Mouse (Mus musculus) adrenal gland, adult (tissue): ENCODE data around the gene Furin.
A peak's percentile ranks its signal among the peaks of the same experiment; 100 is the strongest.

Experiments
- DNase-seq, 2 experiments: peaks; one replicate each; pipeline ENCODE4 v3.0.0; 2022 to 2023; ENCODE audit warnings: low spot score in 1 of 2; ENCODE audit not compliant: inconsistent age in 2 of 2

The Furin gene

DNA sequence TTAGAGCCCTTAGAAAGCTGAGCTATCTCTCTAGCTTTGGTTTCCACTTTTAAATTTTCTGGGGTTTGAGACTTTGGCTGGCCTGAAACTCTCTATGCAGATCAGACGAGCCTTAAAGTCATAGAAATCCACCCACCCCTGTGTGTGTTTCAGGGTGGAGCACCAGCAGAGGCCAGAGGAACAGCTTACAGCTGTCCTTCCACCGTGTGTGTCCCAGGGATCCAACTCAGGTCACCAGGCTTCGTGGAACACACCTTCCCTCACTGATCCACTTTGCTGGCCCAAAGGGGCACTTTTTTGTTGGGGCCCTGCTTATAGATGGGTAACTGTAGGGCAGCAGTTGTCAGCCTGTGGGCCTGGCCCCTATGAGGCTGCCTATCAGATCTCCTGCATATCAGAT lies 31.0 kb downstream of the Furin start:
- peak in 1 of 2 experiments; percentile 42 for DNase-seq

DNA sequence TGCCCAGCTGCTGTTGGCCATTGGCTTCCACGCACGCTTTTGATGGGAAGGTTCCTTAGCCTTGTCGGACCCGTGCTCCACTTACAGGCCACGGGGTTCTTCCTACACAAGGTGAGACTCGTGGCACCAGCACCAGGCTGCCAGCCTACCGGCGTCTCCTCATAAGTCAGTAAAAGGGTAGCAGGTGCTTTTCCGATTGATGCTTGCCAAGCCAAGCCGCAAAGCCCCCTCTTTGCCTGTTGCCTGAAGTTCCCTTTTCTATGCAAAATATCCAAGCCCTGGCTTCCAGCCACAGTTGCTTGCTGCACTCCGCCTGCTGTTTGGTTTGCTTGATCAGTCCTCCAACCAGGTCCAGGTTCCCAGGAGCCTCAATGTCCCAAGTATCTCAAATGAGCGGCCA lies 31.4 kb downstream of the Furin start:
- no peak for DNase-seq

DNA sequence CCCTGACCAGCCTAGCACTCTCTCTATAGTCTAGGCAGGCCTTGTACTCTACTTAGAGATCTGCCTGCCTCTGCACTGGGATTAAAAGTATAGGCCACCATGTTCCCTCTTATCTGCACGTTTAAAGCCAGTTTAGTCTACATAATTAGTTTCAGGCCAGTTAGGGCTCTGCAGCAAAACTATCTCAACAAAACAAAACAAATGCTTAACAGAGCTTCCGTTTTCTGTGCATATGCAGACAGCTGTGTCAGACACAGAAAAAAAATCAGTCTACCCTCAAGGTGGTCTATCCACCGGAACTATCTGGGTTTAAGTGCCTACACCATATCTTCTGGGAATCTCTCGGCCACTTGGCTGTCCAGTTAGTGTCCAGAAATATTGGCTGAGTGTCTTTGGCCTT lies 31.9 kb downstream of the Furin start:
- no peak for DNase-seq

DNA sequence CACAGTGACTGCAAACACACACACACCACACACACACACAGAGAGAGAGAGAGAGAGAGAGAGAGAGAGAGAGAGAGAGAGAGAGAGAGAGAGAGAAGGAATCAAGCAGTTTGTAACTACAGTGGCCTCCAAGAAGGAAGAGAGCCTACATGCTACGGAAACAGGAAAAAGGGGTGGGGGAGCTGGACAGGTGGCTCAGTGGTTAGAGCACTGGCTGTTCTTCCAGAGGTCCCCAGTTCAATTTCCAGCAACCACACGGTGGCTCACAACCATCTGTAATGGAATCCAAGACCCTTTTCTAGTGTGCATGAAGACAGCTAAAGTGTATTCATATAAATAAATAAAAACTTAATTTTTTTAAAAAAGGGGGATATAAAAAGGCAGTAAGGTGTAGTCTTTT lies 32.6 kb downstream of the Furin start:
- DNase-seq, result no peak

DNA sequence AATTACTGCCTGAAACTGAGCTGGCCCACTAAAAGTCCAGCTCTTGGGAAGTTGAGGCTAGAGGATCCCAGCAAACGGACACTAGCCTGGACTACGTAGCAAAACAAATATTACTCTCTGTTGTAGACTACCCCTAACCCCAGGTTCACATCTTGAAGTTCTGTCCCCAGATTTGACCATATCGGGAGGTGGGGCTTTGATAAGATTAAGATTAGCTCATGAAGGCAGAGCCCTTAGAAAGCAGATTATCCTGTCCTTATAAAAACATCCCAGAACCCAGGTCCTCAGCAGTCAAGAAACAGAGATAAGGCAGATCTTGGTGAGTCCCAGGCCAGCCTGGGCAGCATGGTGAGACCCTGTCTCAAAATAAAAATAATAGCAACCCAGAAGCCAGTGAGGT lies 33.1 kb downstream of the Furin start:
- no peak for DNase-seq

DNA sequence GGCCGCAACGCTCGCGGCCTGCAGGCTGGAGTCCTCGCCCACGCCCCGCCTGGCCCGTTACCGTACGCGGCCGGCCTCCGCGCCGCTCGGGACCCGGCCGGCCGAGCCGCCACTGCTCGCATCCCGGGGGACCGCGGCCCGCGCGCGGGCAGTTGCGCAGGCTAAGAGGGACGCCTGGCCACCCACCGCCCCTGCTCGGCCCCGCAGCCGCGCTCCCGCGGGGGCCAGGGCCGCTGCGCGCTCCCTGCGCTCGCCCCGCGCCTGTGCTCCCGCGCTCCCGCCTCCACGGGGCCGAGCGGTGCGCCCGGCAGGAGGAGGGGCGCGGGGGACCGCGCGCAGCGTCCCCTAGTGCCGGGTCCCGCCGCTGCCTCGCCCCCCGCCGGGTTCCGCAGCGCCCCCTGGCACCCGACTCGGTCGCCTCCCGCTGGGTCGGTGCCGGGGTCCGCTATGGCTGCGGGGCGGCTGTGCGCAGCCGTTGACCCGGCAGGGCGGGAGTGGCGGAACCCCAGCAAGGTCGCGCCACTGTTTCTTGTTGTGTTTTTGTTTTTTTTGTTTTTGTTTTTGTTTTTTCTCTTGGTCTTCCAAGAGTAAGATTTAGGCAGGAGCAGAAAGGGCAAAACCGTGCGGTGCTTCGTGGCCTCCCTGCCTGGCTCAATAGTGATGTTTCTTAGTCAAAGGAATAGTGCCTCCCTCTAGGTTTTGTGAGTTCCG lies 34.0 kb downstream of the Furin start, which contains the start of gene Man2a2:
Man2a2 (minus strand) TSS at position 335 of the 711 bp plus-strand sequence.
- DNase-seq, result peak; percentile 87 to 93

DNA sequence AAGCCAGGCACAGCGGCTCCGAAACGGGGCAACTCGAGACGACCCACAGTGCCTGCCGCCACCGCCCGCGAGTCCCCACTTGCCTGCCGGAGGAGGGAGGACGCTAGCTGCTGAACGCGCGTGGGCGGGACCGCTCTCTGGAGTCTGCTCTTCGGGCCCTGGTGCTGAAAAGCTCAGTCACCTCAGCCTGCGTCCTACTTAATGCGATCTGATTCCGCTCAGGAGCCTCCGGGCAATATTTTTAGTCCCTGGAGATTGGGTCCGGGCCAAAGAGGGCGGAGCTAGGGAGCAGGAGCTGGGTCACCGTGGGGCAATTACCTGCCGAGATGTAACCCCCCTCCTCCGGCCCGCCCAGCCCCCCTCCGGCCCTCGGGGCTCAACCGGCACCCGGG lies 34.6 kb downstream of the Furin start:
- DNase-seq, result peak; percentile 86 to 95

DNA sequence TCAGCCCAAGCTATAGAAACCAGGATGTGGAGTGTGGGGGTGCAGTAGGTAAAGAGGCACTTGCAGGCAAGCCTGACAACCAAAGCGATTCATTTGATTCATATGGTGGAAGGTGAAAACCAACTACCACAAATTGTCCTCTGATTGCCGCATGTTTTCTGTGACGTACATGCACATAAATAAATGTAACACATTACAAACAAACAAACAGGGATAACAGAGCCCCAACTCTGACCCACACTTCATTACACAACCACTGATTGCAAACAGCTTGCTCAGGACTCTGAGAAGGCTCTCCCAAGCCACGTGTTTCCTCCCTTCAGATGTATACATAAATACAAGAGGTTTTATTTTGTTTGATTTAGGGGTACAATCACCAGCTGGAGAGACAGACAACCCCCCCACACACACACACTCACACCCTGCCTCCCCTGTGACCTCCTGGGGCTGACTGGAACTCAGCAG lies 35.2 kb downstream of the Furin start:
- peak in 1 of 2 experiments; percentile 65 for DNase-seq

DNA sequence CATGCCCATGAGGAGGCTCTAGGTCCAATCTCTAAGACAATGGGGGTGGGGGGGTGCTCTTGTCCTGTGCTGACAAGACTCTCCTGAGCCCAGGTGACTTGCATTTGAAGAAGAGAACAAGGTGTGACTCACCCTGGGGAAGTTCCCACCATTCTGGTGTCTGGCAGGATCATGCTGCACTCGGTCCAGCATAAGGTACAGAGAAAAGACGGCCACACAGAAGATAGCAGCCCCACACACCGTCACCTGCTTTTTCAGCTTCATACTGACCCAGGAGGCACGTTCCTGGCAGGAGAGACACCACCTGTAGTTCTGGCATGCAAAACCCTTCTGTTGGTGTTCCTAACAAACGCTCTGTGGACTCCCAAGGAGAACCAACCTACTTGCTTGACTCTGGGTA lies 35.8 kb downstream of the Furin start:
- DNase-seq, result no peak

DNA sequence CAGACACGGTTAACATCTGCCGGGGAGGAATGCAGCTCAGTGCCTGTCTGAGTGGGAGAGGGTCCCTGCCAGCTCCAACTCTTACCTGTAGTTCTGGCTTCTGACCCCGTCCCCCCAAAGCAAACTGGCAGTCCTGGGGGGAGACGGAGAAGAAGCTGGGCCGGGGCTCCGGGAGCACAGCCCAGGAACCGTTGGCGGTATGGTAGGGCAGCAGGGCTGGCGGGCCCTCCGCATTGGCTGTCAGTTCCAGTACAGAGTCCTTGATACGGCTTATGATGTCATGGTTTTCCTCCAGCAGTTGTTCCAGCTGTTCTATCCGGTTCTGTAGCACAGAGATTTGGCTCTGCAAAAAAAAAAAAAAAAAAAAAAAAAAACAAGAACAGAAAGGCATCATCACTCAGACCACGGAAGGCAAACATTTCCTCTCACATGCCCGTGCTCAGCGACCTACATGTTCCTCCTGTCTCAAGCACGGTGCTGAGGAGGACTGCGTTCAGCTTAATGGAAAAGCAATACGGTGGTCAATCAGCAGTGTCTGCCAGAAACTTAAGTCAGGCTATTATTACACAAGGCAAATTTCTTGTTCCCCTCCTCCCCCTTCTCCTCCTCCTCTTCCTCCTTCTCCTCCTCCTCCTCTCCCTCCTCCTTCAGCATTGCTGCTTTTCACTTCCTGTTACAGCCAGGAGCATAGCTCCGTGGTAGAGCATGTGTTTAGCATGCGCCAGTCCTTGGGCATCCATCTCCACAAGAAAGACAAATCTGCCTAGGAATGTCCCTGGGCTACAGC lies 36.4 kb downstream of the Furin start:
- DNase-seq, result peak; percentile 64 to 73

DNA sequence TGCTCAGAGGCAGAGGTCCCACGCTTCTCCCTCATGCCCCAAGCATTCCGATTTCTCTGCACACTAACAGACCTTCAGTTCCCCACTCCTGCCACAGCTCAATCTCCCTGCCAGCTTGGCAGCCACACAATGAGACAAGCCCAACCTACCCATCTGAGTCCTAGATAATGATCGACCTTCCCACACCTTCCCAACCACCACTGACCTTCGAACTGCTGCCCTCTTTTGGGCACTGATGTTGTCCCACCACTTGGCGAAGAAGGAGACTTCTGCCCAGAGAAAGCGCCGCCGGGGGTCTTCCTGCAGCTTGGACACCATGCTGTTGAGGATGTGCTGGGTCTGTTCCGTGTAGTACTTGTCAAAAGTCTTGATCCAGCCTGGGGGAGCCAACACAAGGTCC lies 37.2 kb downstream of the Furin start:
- no peak for DNase-seq

DNA sequence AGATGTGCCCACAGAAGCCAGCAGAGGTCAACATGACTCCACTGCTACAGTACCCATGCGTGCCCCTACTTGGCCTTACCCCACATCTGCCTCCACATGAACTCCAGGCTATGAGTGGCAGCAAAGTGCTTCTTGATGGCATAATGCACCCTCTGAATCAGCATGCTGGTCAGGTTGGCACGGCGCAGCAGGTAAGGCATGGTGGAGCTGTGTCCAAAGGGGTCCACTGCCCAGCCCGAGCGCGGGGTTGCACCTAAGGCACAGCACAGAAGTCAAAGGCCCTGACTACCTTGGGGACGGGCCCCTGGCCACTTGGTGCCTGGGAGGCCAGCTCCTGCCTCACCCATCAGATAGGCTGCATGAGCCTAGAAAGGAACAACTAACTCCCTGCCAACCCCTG lies 38.0 kb downstream of the Furin start:
- no peak for DNase-seq

DNA sequence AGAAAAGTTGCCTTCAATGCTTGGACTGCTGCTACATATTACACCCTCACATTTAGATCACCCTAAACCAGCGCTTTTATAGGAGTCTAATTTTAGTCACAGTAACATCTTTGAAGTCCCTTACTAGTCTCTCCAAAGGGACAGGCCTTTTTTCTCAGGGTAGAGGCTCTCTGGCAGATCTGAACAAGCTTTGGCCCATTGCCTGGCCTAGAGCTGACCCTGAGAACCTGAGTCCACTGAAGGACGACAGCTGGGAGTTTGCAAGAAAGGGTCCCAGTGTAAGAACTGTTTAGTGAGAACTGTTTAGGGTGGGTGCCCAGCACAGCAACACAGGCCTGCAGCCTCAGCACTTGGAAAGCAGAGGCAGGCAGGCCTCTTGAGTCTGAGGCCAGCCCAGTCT lies 39.5 kb downstream of the Furin start:
- DNase-seq, result peak; percentile 82 to 90

DNA sequence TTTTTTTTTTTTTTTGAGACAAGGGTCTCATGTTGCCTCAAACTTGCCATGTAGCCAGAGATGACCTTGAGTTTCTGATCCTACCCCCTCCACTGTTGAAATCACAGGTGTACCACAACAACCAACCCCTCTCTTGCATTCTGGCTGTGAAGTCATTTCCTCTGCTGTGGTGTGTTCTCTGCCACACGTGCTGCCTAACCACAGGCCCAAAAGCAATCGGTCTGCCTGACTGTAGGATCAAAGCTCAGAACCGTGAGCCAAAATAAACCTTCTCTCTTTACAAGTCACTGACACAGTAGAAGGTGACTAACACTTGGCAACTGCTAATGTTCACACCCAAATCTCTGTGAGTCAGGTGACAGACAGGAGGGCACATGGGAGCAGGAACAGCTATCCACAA lies 44.8 kb downstream of the Furin start:
- DNase-seq, result no peak

DNA sequence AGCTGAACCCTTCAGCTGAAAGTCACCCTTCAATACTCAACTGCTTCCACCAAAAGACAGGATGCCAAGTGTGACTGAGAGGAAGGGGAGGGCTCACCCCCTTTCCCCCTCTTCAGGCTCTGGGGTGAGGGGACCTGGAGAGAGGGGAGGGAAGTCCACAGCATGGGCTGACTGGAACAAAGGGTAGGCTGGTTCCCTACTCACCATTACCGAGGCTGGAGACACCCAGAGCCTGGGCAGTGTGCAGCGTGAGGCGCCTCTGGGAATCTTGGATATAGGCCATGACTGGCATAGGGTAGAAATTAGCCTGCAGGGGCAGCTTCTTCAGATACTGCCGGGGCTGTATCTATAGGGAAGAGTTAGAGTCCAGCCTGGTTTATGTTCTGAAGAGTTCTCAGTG lies 47.2 kb downstream of the Furin start:
- peak in 1 of 2 experiments; percentile 59 for DNase-seq

DNA sequence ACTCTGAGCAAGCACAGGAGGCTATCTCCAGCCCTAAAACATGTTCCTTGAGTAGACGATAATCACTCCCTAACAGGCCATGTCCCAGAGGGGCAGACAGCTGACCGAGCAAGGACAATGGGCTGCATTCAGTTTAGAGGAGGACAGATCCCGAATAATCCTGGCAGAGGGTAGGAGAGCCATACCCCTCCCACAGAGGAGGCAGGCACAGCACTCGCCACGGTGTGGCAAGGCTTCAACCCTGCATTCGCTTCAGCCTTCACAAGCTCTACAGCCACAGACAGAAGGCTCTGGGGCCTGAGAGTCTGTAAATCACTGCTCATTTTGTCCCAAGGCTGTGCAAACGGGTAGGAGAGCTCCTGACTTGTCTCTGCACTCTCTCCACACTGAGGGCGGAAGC lies 48.1 kb downstream of the Furin start:
- peak; percentile 50 to 84 for DNase-seq

DNA sequence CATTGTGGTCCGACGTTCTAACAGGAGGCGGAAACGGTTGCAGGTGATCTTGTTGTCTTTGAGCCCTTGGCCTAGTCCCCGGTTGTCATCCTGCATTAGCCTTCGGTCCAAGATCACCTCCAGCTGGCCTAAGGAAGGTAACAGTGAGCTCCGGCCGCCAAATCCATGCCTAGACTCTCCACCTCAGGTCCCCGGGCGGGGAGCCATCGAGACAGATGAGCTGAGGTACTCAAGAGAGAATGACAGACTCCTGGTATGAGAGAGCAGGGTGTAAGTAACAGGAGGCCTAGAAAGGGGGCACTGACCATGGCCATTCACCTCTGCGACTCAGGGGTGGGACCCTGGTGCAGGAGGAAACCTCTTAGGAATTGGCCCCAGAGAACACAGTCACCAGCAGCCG lies 48.9 kb downstream of the Furin start:
- DNase-seq, result no peak

DNA sequence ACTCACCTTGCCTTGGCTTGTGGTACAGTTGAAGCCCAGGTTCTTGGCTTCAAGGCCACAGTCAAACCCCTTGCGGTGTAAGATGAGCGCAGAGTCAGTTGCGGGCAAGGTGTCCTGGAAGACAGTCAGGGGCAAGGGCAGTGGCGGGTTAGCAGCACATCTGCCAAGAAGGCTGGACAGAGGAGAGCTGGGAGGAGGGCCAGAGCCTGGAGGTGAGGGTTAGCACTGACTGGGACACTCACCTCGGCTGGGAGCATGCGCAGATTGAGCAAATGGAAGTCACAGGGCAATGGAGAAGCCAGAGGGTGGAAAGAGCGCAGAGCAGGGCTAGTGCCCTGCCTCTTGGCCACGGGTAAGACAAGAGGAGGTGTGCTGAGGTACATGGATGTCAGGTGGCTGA lies 52.3 kb downstream of the Furin start:
- DNase-seq, result no peak

DNA sequence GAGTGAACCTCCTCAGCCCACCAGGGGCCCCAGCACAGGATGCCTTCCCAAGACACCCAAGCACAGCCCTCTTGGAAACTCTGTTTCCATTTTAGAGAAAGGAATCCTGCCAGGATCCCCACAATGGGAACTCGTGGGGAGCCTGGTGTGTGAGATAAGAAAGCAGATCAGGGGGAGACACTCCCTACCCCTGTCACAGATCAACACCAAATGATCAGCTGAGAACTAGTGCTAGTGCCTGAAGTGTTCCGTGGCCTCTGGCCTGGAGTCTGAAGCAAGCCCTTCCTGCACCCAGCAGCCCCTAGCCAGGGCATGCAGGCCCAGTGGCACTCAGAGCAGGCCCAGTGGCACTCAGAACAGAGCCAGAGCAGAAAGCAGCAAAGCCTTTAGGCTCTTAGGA lies 54.4 kb downstream of the Furin start:
- DNase-seq, result no peak

DNA sequence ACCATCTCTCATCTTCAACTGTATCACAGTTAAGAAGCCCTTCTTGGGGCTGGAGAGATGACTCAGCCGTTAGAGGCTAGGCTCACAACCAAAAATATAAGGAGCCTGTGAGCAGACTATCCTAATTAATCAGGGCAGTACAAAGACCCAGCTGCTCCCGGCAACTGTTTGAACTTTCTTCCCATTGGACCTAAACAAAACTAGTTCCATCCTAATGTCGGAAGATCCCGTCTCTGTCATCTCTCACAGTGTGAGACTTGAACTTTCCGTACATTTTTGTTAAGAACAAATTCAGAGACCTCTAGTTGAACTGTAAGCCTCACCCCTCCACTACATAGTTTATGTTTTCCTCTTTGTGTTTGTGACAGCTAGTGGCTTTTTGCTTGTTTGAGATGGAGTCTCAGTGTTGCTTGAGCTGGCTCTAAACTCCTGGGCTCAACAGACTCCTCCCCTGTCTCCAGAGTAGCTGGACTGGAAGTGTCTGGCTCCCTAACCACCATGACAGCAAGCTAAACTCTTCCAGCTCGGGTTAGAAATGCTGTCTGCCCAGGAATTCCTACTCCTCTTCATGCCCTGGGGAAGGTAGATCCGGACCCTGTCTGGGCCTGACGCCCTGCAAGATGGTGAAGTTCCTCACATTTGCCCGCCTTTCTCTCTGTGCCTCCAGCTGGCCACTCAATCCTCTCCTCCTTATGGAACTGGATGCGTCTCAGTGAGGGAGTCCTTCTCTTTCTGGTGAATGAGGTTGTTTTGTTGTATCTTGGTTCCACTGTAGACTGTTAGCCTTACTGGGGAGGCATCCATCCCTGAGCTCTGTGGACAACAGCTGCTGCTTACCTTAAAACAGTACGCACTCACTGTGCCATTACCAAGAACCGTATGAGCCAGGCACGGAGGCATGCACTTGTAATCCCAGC lies 57.3 kb downstream of the Furin start:
- DNase-seq, result no peak

DNA sequence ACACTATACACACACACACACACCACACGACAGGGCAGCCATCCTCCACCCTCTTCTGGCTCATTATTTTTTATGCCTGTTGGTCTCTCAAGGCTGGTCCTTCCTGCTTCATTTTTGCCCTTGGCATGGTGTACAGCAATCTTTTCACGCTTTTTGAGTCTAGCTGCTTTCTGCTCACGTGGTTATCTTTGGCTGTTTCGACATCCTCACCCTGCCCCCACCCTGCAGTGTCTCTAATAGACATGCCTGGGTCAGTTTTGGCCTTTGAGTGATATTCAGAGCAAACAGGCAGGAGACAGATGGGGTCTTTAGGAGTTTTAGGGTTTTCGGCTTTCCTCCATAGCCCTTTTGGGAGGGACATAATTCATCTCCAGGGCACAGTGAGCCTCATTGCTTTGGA lies 58.4 kb downstream of the Furin start:
- peak in 1 of 2 experiments; percentile 57 for DNase-seq
